ENCODE assay signal across 13 mouse cellular contexts in the genomic region with DNA sequence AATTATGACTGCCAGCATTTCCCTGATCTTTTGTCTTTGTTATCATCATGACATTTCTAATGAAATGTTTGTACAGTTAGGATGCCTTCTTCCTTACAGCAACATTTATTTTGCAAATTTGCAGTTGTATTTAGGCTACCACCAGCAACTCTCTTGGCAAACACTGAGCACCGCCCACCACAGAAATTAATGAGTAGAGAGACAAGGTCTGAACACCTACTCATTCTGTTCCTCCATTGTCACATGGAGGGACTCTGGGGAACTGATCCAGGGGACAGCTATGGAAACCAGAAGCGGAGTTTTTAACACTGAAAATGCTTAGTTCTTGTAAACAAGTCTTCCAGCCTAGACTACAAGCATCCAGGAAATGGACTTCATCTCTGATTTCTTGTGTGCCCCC.
"Had no signal": no experiment of that assay in that cellular context is flagged by ENCODE, and none has a peak within 500 bp of the region (broad histone marks: within the 10 kb centered on the region; RNA-seq: fewer than 3 reads in every experiment).

No protein-coding gene starts in this region.

- H3K4me1 ChIP-seq: limb, embryonic 10.5 days; liver, embryonic 12.5 days; lung, embryonic 15.5 days had no signal

- H3K4me3 ChIP-seq: limb, embryonic 10.5 days; liver, embryonic 12.5 days; lung, embryonic 15.5 days; neural tube, embryonic 12.5 days had no signal

- DNase-seq: kidney, adult 18-20 months; kidney, postnatal 10 days; kidney, postnatal 4 days; midbrain, embryonic 14.5 days; retina, postnatal 1 day; right cerebral cortex, postnatal 25 days; thymus, adult 18-20 months; thymus, postnatal 14 days had no signal

- H3K27me3 ChIP-seq: liver, embryonic 12.5 days; lung, embryonic 15.5 days; neural tube, embryonic 12.5 days had no signal

- H3K9ac ChIP-seq: liver, embryonic 12.5 days; lung, embryonic 15.5 days; neural tube, embryonic 12.5 days had no signal

- H3K27ac ChIP-seq: limb, embryonic 10.5 days; liver, embryonic 12.5 days; lung, embryonic 15.5 days; neural tube, embryonic 12.5 days had no signal

- ATAC-seq: inflammation-experienced regulatory T-cells, adult 6 months; liver, embryonic 12.5 days had no signal

- H3K36me3 ChIP-seq: limb, embryonic 10.5 days; liver, embryonic 12.5 days; lung, embryonic 15.5 days; neural tube, embryonic 12.5 days had no signal

- H3K4me2 ChIP-seq: liver, embryonic 12.5 days; lung, embryonic 15.5 days; neural tube, embryonic 12.5 days had no signal

- H3K9me3 ChIP-seq: limb, embryonic 10.5 days; liver, embryonic 12.5 days; lung, embryonic 15.5 days; neural tube, embryonic 12.5 days had no signal
